9 mouse cellular contexts compared by ENCODE assay signal in the genomic region with DNA sequence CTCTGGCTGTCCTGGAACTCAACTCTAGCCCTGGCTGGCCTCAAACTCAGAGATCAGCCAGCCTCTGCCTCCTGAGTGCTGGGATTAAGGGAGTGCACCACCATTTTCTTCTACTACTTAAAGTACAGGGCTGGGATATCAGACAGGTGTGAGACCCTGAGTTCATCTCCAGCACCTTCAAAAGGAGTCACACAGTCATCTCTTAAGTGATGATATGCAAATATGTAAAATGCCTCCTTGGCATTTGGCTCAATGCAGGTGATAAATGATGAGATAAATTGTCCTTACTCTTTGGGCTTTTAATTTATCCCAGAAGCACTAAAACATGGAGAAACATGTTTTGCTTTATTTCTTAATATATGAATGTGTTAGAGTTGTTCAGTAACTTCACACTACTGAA. TPM values are rescaled to one million over a fixed set of nuclear protein-coding genes. Genes with fewer than 3 reads are reported as not detected.
DNase-seq lines count a peak whose midpoint lies in the region; ATAC-seq and TF ChIP-seq lines count a peak whose summit lies in the region.
"Had no signal": no experiment of that assay in that cellular context is flagged by ENCODE, and none has a peak within 500 bp of the region (broad histone marks: within the 10 kb centered on the region; RNA-seq: fewer than 3 reads in every experiment).

No protein-coding gene starts in this region.

- H3K9me3 ChIP-seq in forebrain, embryonic 14.5 days (replicated peaks; ENCODE audit: control insufficient read depth, low read length), result no peaks in the 10 kb centered on the region
- no peaks in the 10 kb centered on the region for H3K9me3 ChIP-seq in limb, embryonic 14.5 days (ENCODE audit: control insufficient read depth, low read length)
- no peaks in the 10 kb centered on the region for H3K9me3 ChIP-seq in stomach, embryonic 14.5 days (ENCODE audit: control insufficient read depth, low read depth, low read length)

- DNase-seq in left cerebral cortex, adult 2 months (ENCODE audit: extremely low spot score in 1 of 2, low spot score in 2 of 2), result no peak
- no peak for DNase-seq in left cerebral cortex, adult 11 months (ENCODE audit: low spot score)
- no peak for DNase-seq in forebrain, embryonic 14.5 days (ENCODE audit: low spot score)
- no peak for DNase-seq in limb, embryonic 14.5 days (ENCODE audit: low spot score)
- no peak for DNase-seq in thymus, postnatal 36 days
- DNase-seq in thymus, adult 18-20 months, result no peak
- DNase-seq: kidney, postnatal 25 days had no signal

- peaks cover 18% of the 10 kb centered on the region for H3K4me1 ChIP-seq in forebrain, embryonic 14.5 days (ENCODE audit: control insufficient read depth, insufficient read depth, low read length)
- H3K4me1 ChIP-seq in limb, embryonic 14.5 days (ENCODE audit: control insufficient read depth, insufficient read depth, low read length), result peaks cover 22% of the 10 kb centered on the region
- H3K4me1 ChIP-seq in stomach, embryonic 14.5 days (ENCODE audit: control insufficient read depth, insufficient read depth, low read length), result peaks cover 10% of the 10 kb centered on the region; the same call in 1 of the 2 replicates

- no peaks in the 10 kb centered on the region for H3K27me3 ChIP-seq in forebrain, embryonic 14.5 days (replicated peaks; ENCODE audit: control insufficient read depth, insufficient read depth, low read length)
- H3K27me3 ChIP-seq in limb, embryonic 14.5 days (ENCODE audit: control insufficient read depth, insufficient read depth, low read length), result no peaks in the 10 kb centered on the region
- no peaks in the 10 kb centered on the region for H3K27me3 ChIP-seq in stomach, embryonic 14.5 days (ENCODE audit: control insufficient read depth, insufficient read depth, low read length)

- H3K27ac ChIP-seq in left cerebral cortex, adult 2 months, result no peak overlapping the region
- H3K27ac ChIP-seq in forebrain, embryonic 14.5 days (ENCODE audit: low read depth, low read length), result no peak overlapping the region
- no peak overlapping the region for H3K27ac ChIP-seq in limb, embryonic 14.5 days (replicated peaks; ENCODE audit: low read depth, low read length)
- no peak overlapping the region for H3K27ac ChIP-seq in stomach, embryonic 14.5 days (ENCODE audit: low read length)

- no peak overlapping the region for H3K9ac ChIP-seq in forebrain, embryonic 14.5 days (ENCODE audit: low read length)
- H3K9ac ChIP-seq in limb, embryonic 14.5 days (ENCODE audit: low read depth, low read length, severe bottlenecking), result no peak overlapping the region
- no peak overlapping the region for H3K9ac ChIP-seq in stomach, embryonic 14.5 days (replicated peaks; ENCODE audit: low read depth, low read length)

- H3K4me2 ChIP-seq in forebrain, embryonic 14.5 days (ENCODE audit: low read length), result peak overlapping the region; percentile 80
- H3K4me2 ChIP-seq in limb, embryonic 14.5 days (replicated peaks; ENCODE audit: low read depth, low read length, severe bottlenecking), result 0 out of 2 replicates have a peak overlapping the region, but pooled peaks have one; percentile 63
- H3K4me2 ChIP-seq in stomach, embryonic 14.5 days (replicated peaks; ENCODE audit: low read depth, low read length), result peak overlapping the region; percentile 67

- no peak for TF ChIP-seq POLR2A in limb, embryonic 14.5 days (IDR thresholded peaks at IDR 0.05; ENCODE audit: borderline replicate concordance, extremely low read depth, insufficient read depth, insufficient read length)

- intact Hi-C loops in left cerebral cortex, adult 2 months (cut with DNase I), result loop anchor here (1.0 to 2.0 kb wide), 2 partner anchors 17 to 46 kb away; no protein-coding TSS in a partner anchor

- no peak for TF ChIP-seq CTCF in left cerebral cortex, adult 2 months (IDR thresholded peaks at IDR 0.05)

- no peak for ATAC-seq in forebrain, embryonic 14.5 days
- no peak for ATAC-seq in limb, embryonic 14.5 days (ENCODE audit: low FRiP score, low read depth)
- ATAC-seq in stomach, embryonic 14.5 days (ENCODE audit: insufficient number of reproducible peaks, insufficient read depth, low FRiP score, low read depth), result no peak
- ATAC-seq: activated CD4-positive, CD25-positive, alpha-beta regulatory T cell, adult 4 months had no signal

- H3K4me3 ChIP-seq in left cerebral cortex, adult 2 months, result peak overlapping the region; percentile 16; the same call in 1 of the 2 replicates
- H3K4me3 ChIP-seq in forebrain, embryonic 14.5 days (ENCODE audit: low read depth, low read length), result no peak overlapping the region
- H3K4me3 ChIP-seq in limb, embryonic 14.5 days (replicated peaks; ENCODE audit: low read length), result peak overlapping the region; percentile 7; the same call in 1 of the 2 replicates
- no peak overlapping the region; the same call in 1 of the 2 replicates for H3K4me3 ChIP-seq in stomach, embryonic 14.5 days (ENCODE audit: low read depth, low read length)

- H3K36me3 ChIP-seq in forebrain, embryonic 14.5 days (ENCODE audit: control insufficient read depth, insufficient read depth, low read length), result no peaks in the 10 kb centered on the region
- H3K36me3 ChIP-seq in limb, embryonic 14.5 days (ENCODE audit: control insufficient read depth, insufficient read depth, low read length), result 0 out of 2 replicates have a peak, but pooled peaks cover 5% of the 10 kb centered on the region
- no peaks in the 10 kb centered on the region; the same call in 1 of the 2 replicates for H3K36me3 ChIP-seq in stomach, embryonic 14.5 days (ENCODE audit: control insufficient read depth, insufficient read depth, low read length)

RNA-seq across cellular contexts. Expression of gene Rad23b, which starts 2.0 kb away (rescaled TPM):
- total RNA-seq in left cerebral cortex, adult 2 months (2021), result 100 to 1,000 TPM; 180 to 193 TPM
- 95.7 and 120 TPM in 2 replicates for polyA plus RNA-seq in forebrain, embryonic 14.5 days (2014; fragmentation: Nextera tagmentation; extraction: Ambion mirVana)
- 179 and 230 TPM in 2 replicates for polyA plus RNA-seq in limb, embryonic 14.5 days (2012; rRNA removed)
- polyA plus RNA-seq in limb, embryonic 14.5 days (2014; fragmentation: Nextera tagmentation; extraction: Ambion mirVana), result 82.7 and 88.8 TPM in 2 replicates
- 74.6 and 85.2 TPM in 2 replicates for polyA plus RNA-seq in stomach, embryonic 14.5 days (2014; fragmentation: Nextera tagmentation; extraction: Ambion mirVana)

Comparison
In these comparisons a context has a peak if more than half of its experiments do, and no peak if none do; other contexts are left out.
1. H3K4me3 ChIP-seq: peak in left cerebral cortex, adult 2 months (single experiment) and limb, embryonic 14.5 days (single experiment); none in forebrain, embryonic 14.5 days (single experiment) and stomach, embryonic 14.5 days (single experiment).
2. Peak in every context shown above with its lines, with median percentiles within 50 percentile points of each other: H3K4me2 ChIP-seq.